Mouse (Mus musculus): ENCODE measurements around the gene Olfr512. TPM values are rescaled to one million over a fixed set of nuclear protein-coding genes. Genes with fewer than 3 reads are reported as not detected.

Gene Olfr512
- not detected for total RNA-seq (2023)

DNA sequence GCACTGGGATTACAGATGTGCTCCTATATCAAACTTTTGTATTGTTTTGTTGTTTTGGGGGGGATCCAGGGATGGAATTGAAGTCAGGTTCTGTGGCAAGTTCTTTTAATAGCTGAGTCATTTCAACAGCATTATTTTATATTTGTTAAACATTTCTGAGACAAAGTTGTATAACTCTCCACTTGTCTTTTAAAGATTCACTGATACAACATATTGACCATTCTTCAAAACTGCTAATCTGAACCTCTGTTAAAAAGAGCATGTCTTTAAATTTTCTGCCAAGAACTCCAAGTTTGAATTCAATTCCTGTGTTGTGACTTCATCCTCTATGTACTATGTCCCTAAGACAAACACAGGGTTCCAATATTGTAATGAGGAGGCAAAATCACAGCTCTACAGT is at the start of gene Olfr512:
Gene Olfr512, plus strand, starts transcription at position 301 of the 400 bp plus-strand sequence.

DNA sequence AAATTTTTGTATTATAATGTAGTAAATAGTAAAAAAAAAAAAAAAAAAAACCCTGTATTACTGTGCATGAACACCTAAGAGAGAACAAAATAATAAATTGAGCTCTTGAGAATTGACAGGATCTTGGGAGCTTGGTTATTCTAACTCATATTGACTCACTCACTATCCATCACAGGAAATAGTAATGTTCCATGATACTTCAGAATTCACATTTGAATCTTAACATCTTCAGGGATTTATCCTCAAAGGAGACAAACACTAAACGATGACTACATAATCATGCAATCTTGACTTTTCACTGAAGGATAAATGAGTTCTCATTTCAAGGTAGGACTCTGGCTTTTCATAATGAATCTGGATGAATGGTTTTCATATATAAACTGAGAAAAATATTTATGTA is 47.0 kb upstream of the Olfr512 start, which contains the start of gene Olfr510:
Gene Olfr510, plus strand, starts transcription at position 301 of the 400 bp plus-strand sequence.

DNA sequence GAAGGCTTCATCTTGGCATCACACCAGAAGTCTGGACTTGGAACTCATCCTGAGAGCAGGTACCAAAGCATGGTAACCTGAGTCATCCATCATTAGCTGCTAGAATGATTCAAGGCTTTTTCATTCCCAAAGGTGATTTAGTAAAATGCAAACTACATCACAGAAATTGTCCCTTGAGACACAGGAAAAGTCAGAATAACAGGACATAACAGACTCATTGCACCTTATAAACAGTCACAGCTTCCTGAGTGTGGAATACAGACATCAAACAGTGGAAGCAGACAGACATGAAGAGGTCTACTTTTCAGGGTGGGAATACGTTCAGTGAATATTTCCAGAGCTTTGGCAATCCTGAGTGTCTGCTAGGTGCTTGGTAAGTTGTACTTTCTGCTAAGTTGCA is 37.6 kb downstream of the Olfr512 start, which contains the start of gene Olfr513:
Gene Olfr513, plus strand, starts transcription at position 301 of the 400 bp plus-strand sequence.

Other genes starting within 250 kb of the Olfr512 start
- not detected for gene Olfr498, start 248.0 kb upstream of the Olfr512 start, total RNA-seq (2023)
- not detected for gene Olfr502, start 188.3 kb upstream of the Olfr512 start, total RNA-seq (2023)
- gene Olfr503, start 168.8 kb upstream of the Olfr512 start, total RNA-seq (2023) = not detected
- gene Olfr504, start 147.5 kb upstream of the Olfr512 start, total RNA-seq (2023) = not detected
- not detected for gene Olfr506, start 102.5 kb upstream of the Olfr512 start, total RNA-seq (2023)
- gene Olfr507, start 91.5 kb upstream of the Olfr512 start, total RNA-seq (2023) = not detected
- not detected for gene Olfr508, start 83.3 kb upstream of the Olfr512 start, total RNA-seq (2023)
- gene Olfr509, start 61.4 kb upstream of the Olfr512 start, total RNA-seq (2023) = under 1 TPM in 1 of 2 experiments, not detected in 1; 0.15 TPM
- not detected for gene Olfr510, start 46.9 kb upstream of the Olfr512 start, total RNA-seq (2023)
- gene Olfr513, start 37.7 kb downstream of the Olfr512 start, total RNA-seq (2023) = not detected
- not detected for gene Olfr514, start 112.7 kb downstream of the Olfr512 start, total RNA-seq (2023)
- gene Olfr516, start 137.2 kb downstream of the Olfr512 start, total RNA-seq (2023) = not detected
- not detected for gene Olfr517, start 159.1 kb downstream of the Olfr512 start, total RNA-seq (2023)
- not detected for gene Olfr518, start 171.7 kb downstream of the Olfr512 start, total RNA-seq (2023)
- gene Olfr519, start 181.1 kb downstream of the Olfr512 start, total RNA-seq (2023) = not detected
- gene Nlrp10, start 216.9 kb downstream of the Olfr512 start, total RNA-seq (2023) = 1 to 10 TPM; 3.9 to 5.3 TPM
- gene Eif3f, start 221.1 kb downstream of the Olfr512 start, total RNA-seq (2023) = 100 to 1,000 TPM; 252 to 278 TPM
- gene Tub, start 237.0 kb downstream of the Olfr512 start, total RNA-seq (2023) = 1 to 10 TPM; 2.5 to 4.0 TPM

Data from B cell, adult 67 days (primary cell).